Mouse (Mus musculus) testis, adult 2 months (tissue): Measurements from ENCODE around the gene Hs3st1. TPM values are rescaled to one million over a fixed set of nuclear protein-coding genes. Genes with fewer than 3 reads are reported as not detected.

ENCODE experiments used
- H3K27ac ChIP-seq: fragments of 200-500 bp; 2 replicates; pipeline ENCODE4 v1.5.1; 2012; ENCODE audit warnings: low read depth, low read length; ENCODE audit not compliant: control insufficient read depth, insufficient read depth
- H3K27me3 ChIP-seq: fragments of 200-500 bp; 2 replicates; pipeline ENCODE4 v1.6.1; 2012; ENCODE audit warnings: mild to moderate bottlenecking, low read length, moderate library complexity; ENCODE audit not compliant: control insufficient read depth, insufficient read depth
- H3K36me3 ChIP-seq: fragments of 200-500 bp; 2 replicates; pipeline ENCODE4 v1.6.1; 2012; ENCODE audit warnings: mild to moderate bottlenecking, low read length; ENCODE audit not compliant: control insufficient read depth, insufficient read depth
- H3K4me1 ChIP-seq: fragments of 200-500 bp; 2 replicates; pipeline ENCODE4 v1.6.1; 2012; ENCODE audit warnings: low read length; ENCODE audit not compliant: control insufficient read depth, insufficient read depth
- H3K4me3 ChIP-seq: fragments of 200-500 bp; 2 replicates; pipeline ENCODE4 v1.5.1; 2012; ENCODE audit warnings: low read depth, mild to moderate bottlenecking, low read length, moderate library complexity, mixed read lengths; ENCODE audit not compliant: control insufficient read depth
- CTCF ChIP-seq: fragments of 200-500 bp; IDR thresholded peaks from 2 replicates; pipeline ENCODE4 v1.5.1; 2012; ENCODE audit warnings: low read depth, mild to moderate bottlenecking, inconsistent platforms, low read length, moderate library complexity; ENCODE audit not compliant: control insufficient read depth, insufficient read depth, insufficient replicate concordance
- POLR2A ChIP-seq: fragments of 200-500 bp; IDR thresholded peaks from 2 replicates; pipeline ENCODE4 v1.6.1; 2012; ENCODE audit warnings: low read depth, mild to moderate bottlenecking, inconsistent platforms, low read length, moderate library complexity; ENCODE audit not compliant: control insufficient read depth
- polyA plus RNA-seq: library from polyadenylated mRNA; depleted of rRNA; stranded (reverse); fragments of >200 nt; gene quantifications from 2 replicates; pipeline ENCODE4 v1.2.3, GENCODE M21; 2012

Gene Hs3st1
- polyA plus RNA-seq, 1 experiment = 1.2 TPM

- H3K27me3 ChIP-seq = no peaks in the 10 kb centered on the region
- TF ChIP-seq CTCF (no peak), POLR2A (no peak)
- H3K27ac ChIP-seq = no peak overlapping the region
- no peaks in the 10 kb centered on the region for H3K4me1 ChIP-seq
- no peaks in the 10 kb centered on the region for H3K36me3 ChIP-seq
- no peak overlapping the region for H3K4me3 ChIP-seq
These were observed 6.6 kb upstream of the Hs3st1 start for GRCm38 (mm10) chr5:39761682-39762456.

GRCm38 (mm10) chr5:39758890-39759475 is 3.7 kb upstream of the Hs3st1 start:
- no peak for TF ChIP-seq POLR2A
- no peak for TF ChIP-seq CTCF
- H3K4me1 ChIP-seq = no peaks in the 10 kb centered on the region
- no peak overlapping the region for H3K27ac ChIP-seq
- H3K27me3 ChIP-seq = no peaks in the 10 kb centered on the region
- H3K4me3 ChIP-seq = no peak overlapping the region
- H3K36me3 ChIP-seq = no peaks in the 10 kb centered on the region

- TF ChIP-seq CTCF (no peak), POLR2A (no peak)
- Histone ChIP-seq H3K36me3 (no peaks in the 10 kb centered on the region), H3K4me1 (no peaks in the 10 kb centered on the region), H3K27ac (no peak overlapping the region), H3K27me3 (no peaks in the 10 kb centered on the region), H3K4me3 (no peak overlapping the region)
These were observed 18.4 kb downstream of the Hs3st1 start for GRCm38 (mm10) chr5:39736843-39737242.

- no peak overlapping the region for H3K4me3 ChIP-seq
- H3K27me3 ChIP-seq = no peaks in the 10 kb centered on the region
These were observed 21.4 kb downstream of the Hs3st1 start for GRCm38 (mm10) chr5:39733750-39734443.

GRCm38 (mm10) chr5:39733013-39733749 is 22.1 kb downstream of the Hs3st1 start:
- Histone ChIP-seq H3K36me3 (no peaks in the 10 kb centered on the region), H3K4me1 (no peaks in the 10 kb centered on the region), H3K27ac (no peak overlapping the region), H3K4me3 (no peak overlapping the region), H3K27me3 (no peaks in the 10 kb centered on the region)
- TF ChIP-seq CTCF = no peak
- no peak for TF ChIP-seq POLR2A

More at GRCm38 (mm10) chr5:39733750-39734443, 21.4 kb downstream of the Hs3st1 start:
- Histone ChIP-seq H3K4me1 (no peaks in the 10 kb centered on the region), H3K27ac (no peak overlapping the region), H3K36me3 (no peaks in the 10 kb centered on the region)
- no peak for TF ChIP-seq POLR2A
- TF ChIP-seq CTCF = no peak

- Histone ChIP-seq H3K4me3 (no peak overlapping the region), H3K27me3 (no peaks in the 10 kb centered on the region), H3K36me3 (no peaks in the 10 kb centered on the region), H3K27ac (no peak overlapping the region), H3K4me1 (no peaks in the 10 kb centered on the region)
- TF ChIP-seq CTCF = no peak
- no peak for TF ChIP-seq POLR2A
These were observed 39.4 kb downstream of the Hs3st1 start for GRCm38 (mm10) chr5:39715694-39716550.
